Mouse (Mus musculus) urinary bladder, postnatal 25 days (tissue): ENCODE results near the gene Med26.

Experiments used
- DNase-seq: peaks from one replicate; pipeline ENCODE4 v3.0.0; 2022; ENCODE audit warnings: low spot score

The Med26 gene

DNA sequence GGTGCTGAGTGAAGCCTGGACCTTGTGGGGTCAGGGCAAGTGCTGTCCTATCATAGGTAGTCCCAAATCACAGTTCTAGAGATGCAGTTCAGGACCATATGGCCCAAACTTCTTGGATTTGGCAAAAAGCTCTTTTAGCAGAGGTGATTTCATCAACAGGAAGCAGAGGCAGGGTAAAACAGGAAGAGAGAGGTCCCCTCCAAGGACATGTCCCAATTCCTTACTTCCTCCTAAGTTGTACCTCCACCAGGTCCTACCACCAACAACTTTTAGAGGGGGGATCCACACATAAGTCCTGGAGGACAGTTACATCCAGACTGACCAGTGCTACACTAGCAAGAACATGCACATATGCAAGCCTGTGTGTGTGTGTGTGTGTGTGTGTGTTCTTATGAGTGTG is 61.1 kb downstream of the Med26 start:
- DNase-seq = no peak

DNA sequence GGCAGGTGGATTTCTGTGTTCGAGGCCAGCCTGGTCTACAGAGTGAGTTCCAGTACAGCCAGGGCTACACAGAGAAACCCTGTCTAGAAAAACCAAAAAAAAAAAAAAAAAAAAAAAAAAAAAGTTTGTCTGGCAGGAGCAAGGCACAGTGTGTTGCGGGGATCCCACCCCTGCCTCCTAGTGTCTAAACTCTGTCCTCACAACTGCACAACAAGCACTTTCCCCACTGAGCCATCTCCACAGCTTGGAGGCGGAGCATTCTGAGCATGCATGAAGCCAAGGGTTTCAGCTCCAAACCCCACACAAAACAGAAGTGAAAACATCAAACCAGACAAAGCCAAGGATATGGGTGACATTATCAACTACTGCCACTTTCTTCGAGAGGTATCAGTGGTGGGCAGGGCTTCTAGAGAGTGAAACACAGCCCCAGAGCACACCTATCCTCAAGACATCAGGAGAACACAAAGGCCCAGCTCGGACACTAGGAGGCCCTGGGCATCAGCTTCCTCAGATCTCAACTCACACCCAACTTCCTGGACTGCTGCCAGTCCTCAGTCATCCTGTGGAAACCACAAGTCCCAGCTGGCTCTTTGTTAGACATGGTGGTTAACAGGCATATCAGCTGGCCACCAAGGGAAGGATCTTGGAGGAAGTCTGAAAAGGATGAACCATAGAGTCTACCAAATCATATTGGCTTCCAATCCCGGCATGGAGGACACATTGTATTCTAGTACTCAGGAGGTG is 62.4 kb downstream of the Med26 start:
- no peak for DNase-seq

DNA sequence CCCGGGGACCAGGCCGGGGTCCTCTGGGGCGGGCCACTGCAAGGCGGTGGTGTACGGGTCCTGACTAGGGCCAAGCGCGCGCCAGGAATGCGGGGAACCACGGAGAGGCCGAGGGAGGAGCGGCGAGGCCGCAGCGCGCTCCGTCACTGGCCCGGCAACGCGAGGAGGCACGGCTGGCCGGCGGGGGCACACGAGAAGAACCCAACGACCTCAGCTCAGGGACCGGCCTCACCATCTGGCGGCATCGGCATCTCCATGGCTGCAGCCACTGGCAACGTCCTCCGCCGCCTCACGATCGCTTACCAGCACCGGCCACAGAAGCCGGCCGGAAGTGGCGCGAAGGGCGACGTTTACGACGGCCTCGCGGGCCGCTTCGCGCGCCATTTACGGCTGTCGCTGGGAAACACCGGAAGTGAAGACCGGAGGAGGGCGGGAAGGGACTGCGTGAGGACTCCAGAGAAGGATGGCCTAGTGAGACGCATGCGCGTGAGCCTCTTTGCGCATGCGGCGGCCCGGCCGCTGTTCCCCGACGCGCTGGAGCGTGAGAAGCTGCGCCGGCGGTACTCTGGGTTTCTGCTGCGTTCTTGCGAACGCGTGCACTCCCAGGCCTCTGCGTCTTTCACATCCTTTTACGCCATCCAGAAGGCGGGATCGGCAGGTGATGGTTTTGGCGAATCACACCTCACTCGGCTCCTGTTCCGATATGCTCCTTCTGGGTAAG is 73.1 kb downstream of the Med26 start, which contains the start of gene Cherp:
Gene Cherp, minus strand, starts transcription at position 401 of the 721 bp plus-strand sequence.
- DNase-seq = peak; percentile 90

DNA sequence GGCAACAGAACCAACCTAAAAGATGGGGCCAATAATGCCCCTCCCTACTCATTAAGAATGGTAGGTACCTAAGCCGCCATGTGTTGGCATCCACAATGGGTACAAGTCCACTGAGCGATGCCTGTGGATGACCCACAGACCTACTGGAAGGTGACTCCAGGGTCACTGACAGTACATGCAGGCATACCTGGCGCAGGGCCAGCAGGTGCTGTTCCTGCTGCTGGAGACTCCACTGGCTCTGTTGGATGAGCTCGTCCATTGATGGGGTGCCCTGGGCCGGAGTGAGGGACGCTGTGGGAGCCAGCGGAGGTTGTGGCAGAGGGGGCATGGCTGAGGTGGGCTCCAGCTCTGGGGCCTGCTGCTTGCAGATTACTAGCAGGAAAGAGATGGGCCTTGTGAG is 77.4 kb downstream of the Med26 start:
- no peak for DNase-seq

DNA sequence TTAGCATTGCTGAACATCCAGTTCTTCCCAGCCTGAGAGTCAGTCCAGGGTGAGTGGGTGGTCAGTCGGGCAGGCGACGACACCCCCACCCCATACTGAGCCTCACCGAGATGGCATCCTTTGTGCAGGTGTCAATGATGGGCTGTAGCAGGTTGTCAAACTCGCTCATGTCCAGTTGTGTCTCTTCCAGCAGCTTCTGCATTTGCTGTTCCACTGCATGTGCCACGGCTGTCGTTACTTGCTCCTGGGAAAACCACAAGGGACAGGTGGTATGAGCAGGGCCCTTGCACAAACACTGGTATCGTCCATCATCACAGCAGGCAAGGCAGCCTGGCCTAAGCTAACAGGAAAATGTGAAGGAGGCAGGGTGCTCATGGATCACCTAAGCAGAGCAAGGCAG is 78.1 kb downstream of the Med26 start:
- DNase-seq = no peak

DNA sequence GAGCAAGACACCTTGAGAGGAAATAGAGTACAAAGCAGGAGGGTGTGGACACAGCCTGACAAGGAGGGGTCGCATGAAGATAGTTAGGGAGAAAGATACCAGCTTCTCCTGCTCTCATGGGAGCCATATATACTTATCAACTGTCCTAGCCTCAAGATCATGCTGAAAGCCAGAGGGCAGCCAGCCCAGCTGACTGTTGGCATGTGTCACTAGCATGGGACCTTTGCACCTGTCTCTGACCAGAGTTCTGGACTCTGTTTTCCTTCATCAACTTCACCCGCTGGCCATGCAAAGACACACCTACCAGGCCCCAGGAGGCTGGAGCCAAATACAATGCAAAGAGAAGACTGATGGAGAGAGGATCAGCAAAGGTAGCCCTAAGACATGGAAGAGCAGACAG is 78.8 kb downstream of the Med26 start:
- DNase-seq = no peak

DNA sequence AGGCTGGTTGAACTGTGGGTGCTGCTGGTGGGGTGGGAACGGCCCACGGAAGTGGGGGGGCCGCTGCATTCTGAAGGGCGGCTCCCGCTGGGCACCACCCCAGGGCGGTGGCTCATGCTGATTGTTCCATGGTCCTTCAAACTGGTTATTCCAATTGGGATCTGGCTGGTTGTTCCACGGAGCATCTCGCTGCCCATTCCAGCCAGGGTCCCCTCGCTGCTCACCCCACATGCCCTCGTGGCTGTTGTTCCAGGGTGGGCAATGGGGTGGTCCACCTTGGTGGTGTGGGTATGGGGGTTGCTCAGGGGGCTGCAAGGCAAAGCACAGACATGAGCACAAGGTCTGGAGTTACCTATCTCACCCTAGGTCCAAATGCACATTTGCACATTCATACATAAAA is 83.9 kb downstream of the Med26 start:
- DNase-seq = no peak

DNA sequence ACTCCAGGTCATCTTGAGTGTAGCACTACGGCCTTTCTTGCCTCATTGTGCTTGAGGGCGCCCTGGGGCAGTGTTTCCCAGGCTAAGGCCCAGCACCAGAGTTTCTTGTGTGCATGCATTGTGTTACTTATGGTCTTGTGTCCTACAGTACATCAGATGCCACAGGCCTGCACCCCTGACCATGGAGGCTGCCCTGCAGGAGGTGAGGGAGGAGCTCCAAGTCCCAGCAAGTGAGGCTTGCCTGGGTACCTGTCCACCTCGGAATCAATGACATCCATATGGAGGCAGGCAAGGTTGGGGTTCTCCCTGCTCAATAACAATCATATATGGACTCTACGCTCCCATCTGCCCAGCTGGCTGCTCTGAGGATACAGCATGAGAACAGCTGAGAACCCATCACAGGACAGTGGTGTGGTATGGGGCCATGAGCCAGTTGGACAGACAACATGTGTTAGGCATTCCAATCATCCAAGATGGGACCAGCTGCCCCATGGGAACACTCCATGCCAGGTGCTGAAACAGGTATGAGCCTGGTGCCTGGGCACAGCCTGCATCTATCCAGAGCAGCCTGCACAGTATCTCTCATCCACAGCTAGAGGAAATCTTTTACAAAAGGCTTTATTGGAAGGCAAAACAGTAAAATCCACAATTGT is 88.1 kb downstream of the Med26 start:
- no peak for DNase-seq

DNA sequence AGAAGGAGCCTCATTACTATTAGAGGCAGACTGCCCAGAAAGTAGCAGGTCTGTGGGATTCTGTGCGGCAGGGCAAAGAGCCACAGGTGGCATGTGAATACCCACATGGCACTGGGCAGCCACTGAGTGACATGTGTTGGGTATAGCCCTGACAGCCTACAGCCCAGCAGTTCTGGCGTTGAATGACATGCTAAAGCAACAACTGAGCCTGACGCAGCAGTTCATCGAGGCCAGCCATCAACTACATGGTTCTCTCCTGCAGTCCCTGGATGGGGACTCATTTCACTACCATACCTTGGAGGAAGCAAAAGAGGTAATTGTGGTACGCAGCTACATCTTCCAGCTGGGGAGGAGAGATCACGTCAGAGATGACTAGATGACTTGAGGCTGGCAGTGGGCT is 89.6 kb downstream of the Med26 start:
- no peak for DNase-seq

DNA sequence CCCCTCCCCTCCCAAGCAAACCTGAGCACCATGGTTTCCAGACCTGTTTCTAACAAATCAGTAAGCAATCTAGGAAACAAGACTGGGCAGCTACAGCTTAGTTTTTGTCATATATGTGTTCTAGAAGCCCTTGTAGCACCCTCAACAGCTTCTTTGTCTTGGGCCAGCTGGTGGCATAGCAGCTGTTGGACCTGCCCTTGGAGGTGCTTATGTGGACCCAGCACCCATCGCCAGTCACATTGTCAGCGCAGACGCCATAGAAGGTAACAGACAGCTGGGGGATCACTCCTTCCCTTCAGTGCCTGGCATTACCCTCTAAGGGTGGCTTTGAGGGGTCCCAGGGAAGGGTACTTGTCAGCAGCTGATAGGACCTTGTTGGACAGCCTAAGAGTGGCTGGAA is 90.3 kb downstream of the Med26 start:
- no peak for DNase-seq

DNA sequence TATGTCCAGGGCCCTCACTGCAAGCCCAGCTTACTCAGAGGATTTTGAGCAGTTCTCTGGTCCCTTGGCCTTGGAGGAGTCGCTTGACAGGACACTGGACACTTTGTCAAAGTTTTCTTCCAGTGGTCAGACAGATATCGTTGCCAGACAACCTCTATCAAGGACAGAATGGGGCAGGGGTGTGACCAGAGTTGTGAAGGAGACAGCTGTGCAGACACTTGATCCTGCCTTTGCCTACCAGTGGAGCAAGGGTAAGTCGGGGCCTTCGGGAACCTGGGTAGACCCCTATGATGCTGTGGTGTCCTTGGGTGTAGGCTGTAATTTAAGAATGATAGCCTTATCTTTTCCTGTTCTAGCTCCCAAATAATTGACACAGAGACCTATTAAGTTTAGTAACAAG is 92.8 kb downstream of the Med26 start:
- DNase-seq = no peak

DNA sequence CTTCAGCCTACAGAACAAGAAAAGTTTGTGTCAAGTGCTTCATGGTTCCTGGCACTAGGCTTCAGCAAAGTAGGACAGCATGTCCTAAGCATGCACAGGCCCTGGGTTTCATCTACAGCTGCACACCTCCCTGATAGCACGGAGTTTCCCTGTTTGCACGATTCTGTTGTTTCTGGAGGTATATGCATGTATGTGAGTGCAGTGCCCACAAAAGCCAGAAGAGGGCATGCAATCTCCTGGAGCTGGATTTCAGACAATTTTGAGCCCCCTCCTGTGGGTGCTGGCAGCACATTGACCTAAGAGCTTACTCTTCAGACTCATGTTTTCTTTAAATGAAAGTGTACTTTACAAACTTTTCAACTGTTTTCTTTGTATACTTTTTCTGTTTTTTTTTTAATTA is 94.2 kb downstream of the Med26 start:
- DNase-seq = no peak

DNA sequence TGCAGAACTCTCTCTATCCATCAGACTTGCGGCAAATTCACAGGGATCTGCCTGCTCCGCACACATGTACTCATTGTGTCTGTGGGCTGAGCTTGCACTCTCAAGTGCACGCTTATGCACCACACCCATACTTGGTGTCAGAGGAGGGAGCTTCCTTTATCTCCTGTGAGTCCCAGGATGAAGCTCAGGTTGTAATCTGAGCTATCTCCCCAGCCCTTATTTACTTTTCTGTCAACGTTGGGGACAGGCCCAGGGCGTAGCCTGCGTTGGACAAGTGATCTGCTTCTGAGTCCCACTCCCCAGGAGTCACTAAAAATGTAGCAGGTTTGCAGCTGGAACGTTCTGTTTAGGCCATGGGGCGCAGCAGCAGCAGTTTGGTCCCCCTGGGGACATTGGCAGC is 96.6 kb downstream of the Med26 start:
- DNase-seq = no peak

DNA sequence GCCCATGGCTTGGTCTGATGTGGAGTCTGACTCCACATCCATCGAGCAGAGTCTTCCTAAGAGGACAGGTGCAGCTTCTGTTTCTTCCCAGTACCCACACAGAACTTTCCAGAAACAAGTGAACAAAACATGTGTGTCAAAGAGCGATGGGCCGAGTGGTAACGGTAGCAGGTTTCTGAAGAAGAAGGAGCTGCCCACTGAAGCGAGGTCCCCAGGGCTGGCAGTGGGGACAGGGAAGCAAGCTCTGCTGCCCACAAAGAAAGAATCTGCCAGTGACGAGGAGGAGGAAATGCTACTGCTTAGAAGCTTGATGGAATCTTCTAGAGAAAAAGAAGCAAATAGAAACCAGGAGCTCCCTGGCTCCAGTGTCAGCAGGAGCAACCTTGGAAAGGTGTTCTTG is 103.0 kb downstream of the Med26 start:
- DNase-seq = no peak
